In the genomic region with DNA sequence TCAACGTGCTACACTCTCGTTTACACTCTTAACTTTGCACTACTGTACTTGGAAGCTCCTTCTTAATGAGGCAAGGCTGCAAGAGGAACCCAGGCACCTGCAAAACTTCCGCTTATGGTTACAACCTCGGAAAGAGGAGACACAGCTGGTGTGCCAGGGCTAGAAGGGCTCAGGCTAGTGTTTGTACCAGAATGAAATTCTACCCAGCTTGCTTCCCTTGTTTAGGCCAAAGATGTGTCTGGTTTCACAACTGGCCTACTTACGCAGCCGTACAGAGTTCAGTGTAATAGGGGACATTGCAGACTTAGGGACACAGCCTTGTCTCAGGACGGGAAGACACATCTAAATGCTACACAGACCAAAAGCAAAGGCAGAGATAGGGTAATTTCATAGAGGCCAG, we compare ENCODE assay signal across 15 mouse cellular contexts.
DNase-seq lines count a peak whose midpoint lies in the region; ATAC-seq and TF ChIP-seq lines count a peak whose summit lies in the region.
"Had no signal": no experiment of that assay in that cellular context is flagged by ENCODE, and none has a peak within 500 bp of the region (broad histone marks: within the 10 kb centered on the region; RNA-seq: fewer than 3 reads in every experiment).

No protein-coding gene starts in this region.

- 87% methylated on average over 7 of the region's 7 CpGs for WGBS in cerebellum, adult 2 months
- WGBS in kidney, postnatal 0 days = 66% methylated on average over 7 of the region's 7 CpGs

- H3K4me2 ChIP-seq in kidney, postnatal 0 days (ENCODE audit: low read length) = no peak overlapping the region
- H3K4me2 ChIP-seq: embryonic facial prominence, embryonic 13.5 days; liver, embryonic 13.5 days; midbrain, embryonic 12.5 days had no signal

- no peak for TF ChIP-seq POLR2A in cerebellum, adult 2 months (IDR thresholded peaks at IDR 0.05; ENCODE audit: borderline replicate concordance, insufficient read depth, low read length)

- peaks cover 22% of the 10 kb centered on the region for H3K4me1 ChIP-seq in cerebellum, adult 2 months (ENCODE audit: control insufficient read depth, insufficient read depth, low read length)
- H3K4me1 ChIP-seq in kidney, postnatal 0 days (replicated peaks; ENCODE audit: insufficient read depth, low read length) = no peaks in the 10 kb centered on the region
- H3K4me1 ChIP-seq: liver, embryonic 13.5 days; midbrain, embryonic 12.5 days had no signal

- H3K4me3 ChIP-seq in cerebellum, adult 2 months (replicated peaks; ENCODE audit: insufficient read depth, low read depth, low read length) = no peak overlapping the region
- H3K4me3 ChIP-seq in kidney, postnatal 0 days (replicated peaks; ENCODE audit: low read depth, low read length) = no peak overlapping the region
- H3K4me3 ChIP-seq: embryonic facial prominence, embryonic 13.5 days; liver, embryonic 13.5 days; midbrain, embryonic 12.5 days had no signal

- peaks cover 27% of the 10 kb centered on the region for H3K36me3 ChIP-seq in kidney, postnatal 0 days (ENCODE audit: insufficient read depth, low read length)
- H3K36me3 ChIP-seq: liver, embryonic 13.5 days had no signal

- H3K9me3 ChIP-seq in kidney, postnatal 0 days (replicated peaks; ENCODE audit: low read length) = no peaks in the 10 kb centered on the region
- H3K9me3 ChIP-seq: embryonic facial prominence, embryonic 13.5 days; liver, embryonic 13.5 days; midbrain, embryonic 12.5 days had no signal

- ATAC-seq in kidney, postnatal 0 days (replicated peaks; ENCODE audit: low FRiP score, low read depth) = peak; percentile 49
- ATAC-seq: hindbrain, embryonic 16.5 days had no signal

- TF ChIP-seq CTCF in cerebellum, adult 2 months (IDR thresholded peaks at IDR 0.05; ENCODE audit: borderline replicate concordance, insufficient read depth, low read depth, low read length) = no peak
- TF ChIP-seq CTCF in kidney, postnatal 0 days (IDR thresholded peaks at IDR 0.05; ENCODE audit: low read depth) = no peak

- no peak overlapping the region for H3K9ac ChIP-seq in kidney, postnatal 0 days (ENCODE audit: low read depth, low read length)
- H3K9ac ChIP-seq: embryonic facial prominence, embryonic 13.5 days; liver, embryonic 13.5 days; midbrain, embryonic 12.5 days had no signal

- DNase-seq in cerebellum, adult 2 months = no peak
- DNase-seq in cerebellum, postnatal 25 days = no peak
- DNase-seq in kidney, postnatal 0 days (ENCODE audit: low spot score) = peak; percentile 69
- DNase-seq in kidney, postnatal 25 days = no peak
- DNase-seq in spleen, postnatal 36 days (ENCODE audit: low spot score in 2 of 2) = peak; percentile 23 to 27
- no peak for DNase-seq in spleen, postnatal 4 days (ENCODE audit: low spot score in 2 of 2)
- DNase-seq in urinary bladder, adult 2 months (ENCODE audit: low spot score) = no peak
- no peak for DNase-seq in cerebellum, postnatal 10 days
- DNase-seq: adrenal gland, postnatal 36 days; kidney, adult 18-20 months; liver, embryonic 13.5 days; lung, postnatal 10 days had no signal

- H3K27ac ChIP-seq in cerebellum, adult 2 months (ENCODE audit: insufficient read depth, low read length) = peak overlapping the region; percentile 63
- no peak overlapping the region for H3K27ac ChIP-seq in kidney, postnatal 0 days
- H3K27ac ChIP-seq: embryonic facial prominence, embryonic 13.5 days; liver, embryonic 13.5 days; midbrain, embryonic 12.5 days had no signal

- H3K27me3 ChIP-seq in cerebellum, adult 2 months (ENCODE audit: control insufficient read depth, insufficient read depth, low read length) = no peaks in the 10 kb centered on the region
- no peaks in the 10 kb centered on the region for H3K27me3 ChIP-seq in kidney, postnatal 0 days (ENCODE audit: insufficient read depth, low read length)
- H3K27me3 ChIP-seq: embryonic facial prominence, embryonic 13.5 days; liver, embryonic 13.5 days; midbrain, embryonic 12.5 days had no signal

Comparison
In these comparisons a context has a peak if more than half of its experiments do, and no peak if none do; other contexts are left out.
1. DNase-seq: peak in kidney, postnatal 0 days (single experiment) and spleen, postnatal 36 days (2 of 2); none in cerebellum, adult 2 months (0 of 2), cerebellum, postnatal 25 days (0 of 2), kidney, postnatal 25 days (0 of 2), spleen, postnatal 4 days (0 of 2), urinary bladder, adult 2 months (single experiment) and cerebellum, postnatal 10 days (0 of 2).